Mouse (Mus musculus) liver, embryonic 16.5 days (tissue): Measurements from ENCODE around the gene Fam104a. TPM values are rescaled to one million over a fixed set of nuclear protein-coding genes. Genes with fewer than 3 reads are reported as not detected.

ENCODE experiments used
- ATAC-seq: fragments of 200-750 bp; cut with Nextera tagmentation; 2 replicates; pipeline ENCODE4 v1.8.0; 2017; ENCODE audit warnings: low read depth, mild to moderate bottlenecking, moderate number of reproducible peaks, moderate library complexity
- H3K27ac ChIP-seq: fragments of 300-500 bp; sonication (generic); 2 replicates; pipeline ENCODE4 v1.5.1; 2014; ENCODE audit warnings: mild to moderate bottlenecking, low read length
- H3K27me3 ChIP-seq: fragments of 300-500 bp; sonication (generic); 2 replicates; pipeline ENCODE4 v1.6.1; 2014; ENCODE audit warnings: low read depth, low read length, mixed read lengths; ENCODE audit not compliant: control insufficient read depth, insufficient read depth
- H3K36me3 ChIP-seq: fragments of 300-500 bp; sonication (generic); 2 replicates; pipeline ENCODE4 v1.6.1; 2014; ENCODE audit warnings: mild to moderate bottlenecking; ENCODE audit not compliant: control insufficient read depth, insufficient read depth
- H3K4me1 ChIP-seq: fragments of 300-500 bp; sonication (generic); 2 replicates; pipeline ENCODE4 v1.6.1; 2014; ENCODE audit warnings: low read depth, low read length, mixed read lengths; ENCODE audit not compliant: control insufficient read depth
- H3K4me2 ChIP-seq: fragments of 300-500 bp; sonication (generic); 2 replicates; pipeline ENCODE4 v1.6.1; 2014; ENCODE audit warnings: low read depth, low read length, mixed read lengths
- H3K4me3 ChIP-seq: fragments of 300-500 bp; sonication (generic); 2 replicates; pipeline ENCODE4 v1.5.1; 2014; ENCODE audit warnings: low read depth, mild to moderate bottlenecking, low read length
- H3K9ac ChIP-seq: fragments of 300-500 bp; sonication (generic); 2 replicates; pipeline ENCODE4 v1.6.1; 2014; ENCODE audit warnings: low read depth, low read length
- H3K9me3 ChIP-seq: fragments of 300-500 bp; sonication (generic); replicated peaks from 2 replicates; pipeline ENCODE4 v1.6.1; 2016; ENCODE audit warnings: low read length; ENCODE audit not compliant: control insufficient read depth
- WGBS: fragments of 180-500 bp; shearing (Covaris S2); extraction: QIAGEN DNeasy Blood & Tissue Kit; methylation state at CpG from one replicate; pipeline ENCODE4 v1.1.7; 2014; ENCODE audit not compliant: insufficient replicate concordance; 5-methylcytosine and 5-hydroxymethylcytosine counted together
- polyA plus RNA-seq: library from polyadenylated mRNA; unstranded; fragments of >200 nt; fragmentation: Nextera tagmentation; extraction: Ambion mirVana; gene quantifications from 2 replicates; pipeline ENCODE4 v1.2.1, GENCODE M21; 2015

Gene Fam104a
- polyA plus RNA-seq, 1 experiment from 2014 or later: 39.2 TPM

DNA sequence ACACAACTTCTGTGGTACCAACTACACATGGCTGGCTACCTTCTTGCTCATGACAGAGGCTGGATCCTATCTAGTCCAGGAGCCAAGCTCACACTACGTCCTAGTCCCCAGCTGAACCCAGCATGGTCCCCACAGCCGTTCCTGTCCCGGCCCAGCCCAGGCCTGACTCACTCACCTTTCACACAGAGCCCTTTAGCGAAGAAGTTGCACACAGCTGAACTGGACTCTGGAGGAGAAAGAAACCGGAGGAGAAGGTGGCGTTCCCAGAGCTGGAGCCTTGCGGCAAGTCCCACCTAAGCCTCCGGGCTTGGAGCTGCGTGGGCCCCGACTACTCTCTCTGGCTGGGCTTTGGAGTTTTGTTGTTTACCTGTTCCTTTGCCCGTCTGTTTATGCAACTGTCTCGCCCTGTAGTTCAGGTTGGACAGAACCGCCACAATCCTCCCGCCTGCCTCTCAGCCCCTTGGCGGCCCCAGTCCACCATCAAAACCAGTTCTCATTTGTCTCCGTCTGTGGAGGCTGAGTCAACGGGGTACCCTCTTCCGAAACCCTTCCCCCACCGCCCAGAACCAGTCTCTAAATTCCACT, 24.8 kb upstream of the Fam104a start:
- H3K36me3 ChIP-seq: no peaks in the 10 kb centered on the region
- H3K27ac ChIP-seq: no peak overlapping the region
- ATAC-seq: no peak
- H3K9ac ChIP-seq: no peak overlapping the region
- no peaks in the 10 kb centered on the region for H3K4me1 ChIP-seq
- H3K4me2 ChIP-seq: no peak overlapping the region
- 58% methylated on average over 19 of the region's 19 CpGs for WGBS
- no peak overlapping the region for H3K4me3 ChIP-seq
- H3K27me3 ChIP-seq: peaks cover 15% of the 10 kb centered on the region
- no peaks in the 10 kb centered on the region for H3K9me3 ChIP-seq

DNA sequence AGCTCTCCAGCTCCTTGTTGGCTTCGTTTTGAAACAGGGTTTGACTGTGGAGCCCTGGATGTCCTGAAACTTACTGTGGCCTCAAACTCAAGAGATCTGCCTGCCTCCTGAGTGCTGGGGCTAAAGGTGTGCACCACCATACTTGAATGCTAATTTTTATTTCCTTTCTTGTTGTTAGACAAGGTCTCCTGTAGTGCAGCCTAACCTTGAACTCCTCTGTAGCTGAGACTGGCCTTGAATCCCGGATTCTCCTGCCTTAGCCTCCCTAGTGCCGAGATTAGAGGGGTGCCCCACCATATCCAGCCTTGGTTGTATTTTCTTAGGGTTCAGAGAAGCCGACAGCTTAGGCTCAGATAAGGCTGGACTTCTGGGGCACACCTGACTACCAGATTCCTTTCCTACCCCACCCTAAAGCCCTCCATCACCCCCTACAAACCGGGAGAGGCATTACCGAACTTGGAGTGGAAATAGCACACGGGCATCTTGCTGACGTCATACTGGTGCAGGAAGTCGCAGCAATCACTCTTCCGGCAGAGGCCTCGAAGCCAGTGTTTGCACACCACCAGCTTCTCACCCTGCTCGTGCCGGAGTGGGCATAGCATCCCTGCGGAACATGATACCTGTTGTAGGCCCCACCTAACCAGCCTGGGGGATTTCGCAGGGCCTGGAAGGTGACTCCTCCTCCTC, 22.2 kb upstream of the Fam104a start:
- Histone ChIP-seq H3K4me3 (no peak overlapping the region), H3K9me3 (no peaks in the 10 kb centered on the region), H3K4me1 (no peaks in the 10 kb centered on the region), H3K9ac (no peak overlapping the region), H3K4me2 (no peak overlapping the region), H3K27me3 (peaks cover 15% of the 10 kb centered on the region), H3K27ac (no peak overlapping the region), H3K36me3 (no peaks in the 10 kb centered on the region)
- ATAC-seq: no peak
- 67% methylated on average over 15 of the region's 15 CpGs for WGBS

DNA sequence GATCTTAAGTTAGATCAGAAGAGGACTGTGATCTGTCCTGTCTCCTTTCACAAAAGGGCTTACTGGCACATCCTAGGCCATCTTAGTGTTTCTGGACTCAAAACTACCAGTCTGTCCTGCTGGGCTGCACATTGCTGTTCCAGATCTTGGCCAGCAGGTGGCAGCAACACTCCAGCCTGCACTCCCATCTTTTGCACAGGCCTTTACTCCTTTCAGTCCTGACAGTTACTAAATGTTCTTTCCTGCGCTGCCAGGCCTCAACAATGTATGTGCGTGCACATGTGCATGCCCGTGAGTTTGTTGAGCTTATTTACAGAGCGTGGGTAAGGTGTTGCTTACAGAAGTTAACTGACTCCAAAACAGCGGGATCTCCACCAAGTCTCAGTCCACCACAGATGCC, 19.8 kb upstream of the Fam104a start:
- Histone ChIP-seq H3K4me1 (no peaks in the 10 kb centered on the region), H3K27ac (no peak overlapping the region), H3K4me2 (no peak overlapping the region), H3K4me3 (no peak overlapping the region), H3K9ac (no peak overlapping the region), H3K9me3 (no peaks in the 10 kb centered on the region), H3K27me3 (no peaks in the 10 kb centered on the region), H3K36me3 (no peaks in the 10 kb centered on the region)
- peak; percentile 32 for ATAC-seq
- 33% methylated on average over 5 of the region's 5 CpGs for WGBS

DNA sequence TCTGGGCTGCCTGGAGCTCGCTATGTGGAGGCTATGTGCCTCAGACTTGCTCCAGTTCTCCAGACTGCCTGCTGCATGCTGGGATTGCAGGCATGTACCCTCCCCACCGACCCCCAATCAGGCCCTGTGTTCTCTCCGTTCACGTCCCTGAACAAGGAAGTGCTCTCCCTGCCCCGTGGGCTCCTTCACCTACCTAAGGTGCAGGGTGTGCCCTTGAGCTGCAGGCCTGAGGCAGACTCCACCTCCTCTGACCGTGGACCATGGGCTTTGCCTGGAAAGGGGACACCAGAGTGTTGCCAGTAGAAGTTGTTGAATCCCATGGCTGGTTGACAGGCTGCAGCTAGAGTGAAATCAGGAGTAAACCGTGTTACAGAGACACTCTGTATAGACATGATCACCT, 15.7 kb upstream of the Fam104a start:
- WGBS: 76% methylated on average over 7 of the region's 7 CpGs
- Histone ChIP-seq H3K4me3 (no peak overlapping the region), H3K36me3 (peaks cover 1% of the 10 kb centered on the region), H3K27me3 (no peaks in the 10 kb centered on the region), H3K9me3 (no peaks in the 10 kb centered on the region), H3K27ac (no peak overlapping the region), H3K9ac (no peak overlapping the region), H3K4me1 (no peaks in the 10 kb centered on the region; the same call in 1 of the 2 replicates), H3K4me2 (no peak overlapping the region)
- no peak for ATAC-seq

DNA sequence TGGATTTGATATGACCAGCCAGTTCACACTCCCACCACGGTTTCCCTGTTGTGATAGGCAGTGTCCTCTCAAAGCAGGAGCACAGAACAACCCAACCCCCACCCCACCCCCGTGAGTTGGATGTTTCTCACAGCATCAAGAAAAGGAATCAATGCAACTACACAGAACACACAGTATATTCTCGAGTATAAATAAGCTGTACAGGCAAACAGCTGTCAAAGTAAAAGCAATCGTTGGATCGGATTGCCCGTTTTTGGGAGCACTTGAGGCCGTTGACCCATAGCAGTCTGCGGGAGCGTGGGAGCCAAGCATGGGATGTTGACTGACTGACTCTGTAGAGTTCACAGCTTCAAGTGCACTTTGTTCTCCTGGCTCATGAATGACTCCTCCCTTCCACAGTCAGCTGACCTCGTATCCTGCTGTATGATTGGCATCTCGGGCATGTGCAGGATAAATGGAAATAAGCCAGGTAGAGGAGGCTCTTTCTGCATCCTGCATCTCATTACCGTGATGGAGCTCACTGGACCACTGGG, 14.1 kb upstream of the Fam104a start:
- Histone ChIP-seq H3K27me3 (no peaks in the 10 kb centered on the region), H3K36me3 (peaks cover 3% of the 10 kb centered on the region), H3K4me1 (no peaks in the 10 kb centered on the region; the same call in 1 of the 2 replicates), H3K4me3 (no peak overlapping the region), H3K9me3 (no peaks in the 10 kb centered on the region), H3K27ac (no peak overlapping the region), H3K4me2 (no peak overlapping the region), H3K9ac (no peak overlapping the region)
- peak; percentile 85 for ATAC-seq
- 65% methylated on average over 12 of the region's 12 CpGs for WGBS

DNA sequence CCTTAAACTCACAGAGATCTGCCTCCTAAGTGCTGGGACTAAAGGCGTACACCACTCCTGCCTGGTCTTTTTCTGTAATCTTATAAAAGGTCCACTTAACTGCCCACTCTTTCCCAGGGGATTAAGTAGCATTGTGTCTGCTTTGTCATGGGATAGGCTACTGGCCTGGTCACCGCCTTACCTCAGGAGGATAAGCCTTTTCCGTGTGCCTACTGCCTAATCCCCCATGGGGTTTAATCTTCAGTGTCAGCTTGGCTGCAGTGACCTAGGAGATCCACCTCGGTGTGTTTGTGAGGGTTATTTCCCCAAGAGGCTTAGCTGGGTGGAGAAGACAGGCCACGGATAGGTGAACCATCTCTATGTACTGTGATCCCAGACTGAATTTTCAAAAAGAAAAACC, 13.6 kb upstream of the Fam104a start:
- no peaks in the 10 kb centered on the region; the same call in 1 of the 2 replicates for H3K4me1 ChIP-seq
- WGBS: 76% methylated on average over 5 of the region's 5 CpGs
- H3K27me3 ChIP-seq: no peaks in the 10 kb centered on the region
- no peak overlapping the region for H3K27ac ChIP-seq
- no peak overlapping the region for H3K4me2 ChIP-seq
- H3K9me3 ChIP-seq: no peaks in the 10 kb centered on the region
- no peak overlapping the region for H3K4me3 ChIP-seq
- H3K9ac ChIP-seq: no peak overlapping the region
- H3K36me3 ChIP-seq: peaks cover 3% of the 10 kb centered on the region
- ATAC-seq: no peak

DNA sequence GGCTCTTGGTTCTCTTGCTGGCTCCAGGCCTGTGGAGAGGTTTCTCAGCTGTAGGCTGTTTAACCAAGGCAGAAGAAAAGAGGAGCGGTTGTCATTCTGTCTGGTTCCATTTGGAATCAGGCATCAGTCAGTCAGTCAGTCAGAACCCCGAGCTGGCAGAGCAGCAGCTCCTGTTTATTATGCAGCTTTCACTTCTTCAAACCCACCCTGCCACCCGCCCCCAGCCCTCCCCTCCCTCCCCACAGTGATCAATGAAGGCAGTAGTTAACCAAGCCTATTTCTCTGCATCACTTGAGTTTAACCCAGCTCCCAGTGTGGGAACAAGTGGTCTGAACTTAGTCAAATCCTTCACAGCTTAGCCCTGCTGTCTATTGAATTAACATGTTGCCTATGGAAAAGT, 7.9 kb upstream of the Fam104a start:
- ATAC-seq: no peak
- H3K9ac ChIP-seq: no peak overlapping the region
- H3K27ac ChIP-seq: no peak overlapping the region
- no peaks in the 10 kb centered on the region for H3K4me1 ChIP-seq
- 53% methylated on average over 3 of the region's 3 CpGs for WGBS
- no peaks in the 10 kb centered on the region for H3K27me3 ChIP-seq
- no peaks in the 10 kb centered on the region for H3K9me3 ChIP-seq
- no peak overlapping the region for H3K4me2 ChIP-seq
- no peak overlapping the region for H3K4me3 ChIP-seq
- peaks cover 10% of the 10 kb centered on the region for H3K36me3 ChIP-seq

DNA sequence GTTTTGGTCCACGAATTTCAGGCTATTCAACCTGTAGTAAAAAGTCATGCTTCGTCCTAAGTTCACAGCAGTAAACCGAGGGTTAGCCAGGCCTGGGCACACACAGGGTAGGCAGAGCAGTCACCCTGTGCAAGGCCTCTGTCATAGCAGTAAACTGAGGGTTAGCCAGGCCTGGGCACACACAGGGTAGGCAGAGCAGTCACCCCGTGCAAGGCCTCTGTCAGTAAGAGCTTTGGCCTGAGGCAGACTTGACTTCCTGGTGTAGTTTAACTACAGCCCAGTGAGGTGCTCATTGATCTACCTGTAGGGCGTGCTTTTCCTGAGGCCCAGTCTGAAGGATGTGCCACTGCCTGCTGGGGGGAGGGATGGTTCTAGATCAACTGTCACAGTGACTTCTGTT, 7.4 kb upstream of the Fam104a start:
- Histone ChIP-seq H3K36me3 (peaks cover 10% of the 10 kb centered on the region), H3K27ac (no peak overlapping the region), H3K4me1 (no peaks in the 10 kb centered on the region), H3K9me3 (no peaks in the 10 kb centered on the region), H3K27me3 (no peaks in the 10 kb centered on the region), H3K4me2 (no peak overlapping the region), H3K4me3 (no peak overlapping the region), H3K9ac (no peak overlapping the region)
- 67% methylated on average over 5 of the region's 5 CpGs for WGBS
- ATAC-seq: no peak

DNA sequence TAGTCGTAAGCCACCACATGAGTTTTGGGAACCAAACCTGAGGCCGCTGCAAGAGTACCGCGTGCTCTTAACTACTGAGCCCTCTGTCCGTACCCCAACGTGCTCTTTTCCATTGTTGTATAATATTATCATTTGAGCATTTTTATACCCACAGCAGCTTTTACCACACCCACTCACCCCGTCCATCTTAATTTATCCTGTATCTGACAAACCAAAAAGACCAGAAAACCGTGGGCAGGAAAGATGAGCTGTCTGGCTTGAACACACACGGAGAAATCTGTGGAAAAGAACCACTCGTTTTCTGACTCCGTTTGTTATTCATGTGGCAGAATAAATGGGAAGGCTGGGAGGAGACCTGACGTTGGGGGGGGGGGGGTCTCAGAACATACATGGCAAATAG, 6.6 kb upstream of the Fam104a start:
- Histone ChIP-seq H3K4me2 (no peak overlapping the region), H3K9ac (no peak overlapping the region), H3K4me3 (no peak overlapping the region), H3K4me1 (peaks cover 3% of the 10 kb centered on the region), H3K27me3 (no peaks in the 10 kb centered on the region), H3K9me3 (no peaks in the 10 kb centered on the region), H3K36me3 (peaks cover 10% of the 10 kb centered on the region), H3K27ac (no peak overlapping the region)
- WGBS: 81% methylated on average over 12 of the region's 12 CpGs
- no peak for ATAC-seq
